Mouse (Mus musculus) liver, embryonic 12.5 days (tissue): ENCODE measurements at regions not wholly inside any gene's neighbourhood (a gene's known extent, or its start where the extent isn't known, plus 50 kb on each side); places are given as distances from the start of the nearest gene placed in this dataset.
A peak's percentile ranks its signal among the peaks of the same experiment; 100 is the strongest.

ENCODE experiments used
- ATAC-seq: fragments of 200-750 bp; cut with Nextera tagmentation; 2 replicates; pipeline ENCODE4 v1.8.0; 2017; ENCODE audit warnings: moderate number of reproducible peaks, mild to moderate bottlenecking, moderate library complexity
- H3K27ac ChIP-seq: fragments of 300-500 bp; sonication (generic); 2 replicates; pipeline ENCODE4 v1.5.1; 2016; ENCODE audit warnings: mild to moderate bottlenecking
- H3K27me3 ChIP-seq: fragments of 300-500 bp; sonication (generic); replicated peaks from 2 replicates; pipeline ENCODE4 v1.6.1; 2016; ENCODE audit warnings: mild to moderate bottlenecking, moderate library complexity
- H3K36me3 ChIP-seq: fragments of 300-500 bp; sonication (generic); 2 replicates; pipeline ENCODE4 v1.6.1; 2016; ENCODE audit warnings: mild to moderate bottlenecking, moderate library complexity
- H3K4me1 ChIP-seq: fragments of 300-500 bp; sonication (generic); 2 replicates; pipeline ENCODE4 v1.6.1; 2016
- H3K4me2 ChIP-seq: fragments of 300-500 bp; sonication (generic); 2 replicates; pipeline ENCODE4 v1.6.1; 2016; ENCODE audit warnings: mild to moderate bottlenecking, moderate library complexity
- H3K4me3 ChIP-seq: fragments of 300-500 bp; sonication (generic); 2 replicates; pipeline ENCODE4 v1.5.1; 2016; ENCODE audit warnings: mild to moderate bottlenecking, moderate library complexity
- H3K9ac ChIP-seq: fragments of 300-500 bp; sonication (generic); 2 replicates; pipeline ENCODE4 v1.6.1; 2016; ENCODE audit warnings: mild to moderate bottlenecking, moderate library complexity
- H3K9me3 ChIP-seq: fragments of 300-500 bp; sonication (generic); replicated peaks from 2 replicates; pipeline ENCODE4 v1.6.1; 2016; ENCODE audit warnings: mild to moderate bottlenecking, moderate library complexity
- WGBS: fragments of 180-500 bp; shearing (Covaris S2); methylation state at CpG from one replicate; pipeline ENCODE4 v1.1.7; 2016; ENCODE audit not compliant: insufficient replicate concordance; 5-methylcytosine and 5-hydroxymethylcytosine counted together

DNA sequence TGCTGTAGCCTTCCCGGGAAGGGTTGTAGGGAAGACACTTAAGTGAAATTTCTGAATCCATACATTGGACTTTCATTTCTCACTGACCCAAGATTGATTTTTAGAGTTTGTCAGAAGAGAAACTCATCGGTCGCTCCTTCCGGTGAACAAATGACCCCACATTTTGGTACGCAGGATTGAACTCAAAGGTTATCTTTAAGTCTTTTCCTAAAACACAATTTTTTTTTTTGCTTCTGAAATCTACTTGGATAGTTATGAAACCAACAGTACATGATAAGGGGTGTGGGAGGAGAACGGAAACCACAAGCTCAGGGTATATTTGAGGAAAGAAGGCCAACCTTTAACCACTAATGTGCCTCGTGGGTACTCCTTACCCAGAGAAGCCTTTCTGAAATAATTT is 324.3 kb upstream of the Nr2f2 start:
- H3K9ac ChIP-seq = no peak overlapping the region
- no peak for ATAC-seq
- H3K27me3 ChIP-seq = no peaks in the 10 kb centered on the region
- no peak overlapping the region for H3K27ac ChIP-seq
- H3K9me3 ChIP-seq = no peaks in the 10 kb centered on the region
- no peak overlapping the region for H3K4me2 ChIP-seq
- WGBS = 61% methylated on average over 7 of the region's 7 CpGs
- H3K4me3 ChIP-seq = no peak overlapping the region
- no peaks in the 10 kb centered on the region for H3K36me3 ChIP-seq
- H3K4me1 ChIP-seq = no peaks in the 10 kb centered on the region

DNA sequence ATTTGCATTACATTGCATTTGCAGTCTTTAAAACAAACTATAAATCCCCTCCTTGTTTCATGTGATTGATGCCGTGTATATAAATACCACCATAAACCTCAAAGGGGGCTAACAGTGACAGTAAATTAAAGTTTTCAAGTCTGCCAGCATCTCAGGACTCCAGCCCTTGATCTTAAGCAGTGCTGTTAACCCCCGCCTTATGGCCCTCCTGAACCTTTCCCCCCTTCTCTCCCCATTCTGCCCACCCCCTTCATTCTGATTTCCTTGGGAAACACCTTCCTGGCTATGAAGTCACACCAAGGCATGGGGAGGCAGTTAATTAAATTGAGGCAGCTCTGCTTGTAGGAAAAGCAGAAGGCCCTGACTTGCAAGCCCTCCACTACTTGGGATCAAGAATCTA is 302.5 kb upstream of the Nr2f2 start:
- H3K4me3 ChIP-seq = no peak overlapping the region
- H3K4me2 ChIP-seq = no peak overlapping the region
- H3K36me3 ChIP-seq = no peaks in the 10 kb centered on the region
- no peak for ATAC-seq
- H3K4me1 ChIP-seq = no peaks in the 10 kb centered on the region
- no peaks in the 10 kb centered on the region for H3K9me3 ChIP-seq
- no peaks in the 10 kb centered on the region for H3K27me3 ChIP-seq
- no peak overlapping the region for H3K9ac ChIP-seq
- 67% methylated on average over 2 of the region's 2 CpGs for WGBS
- H3K27ac ChIP-seq = no peak overlapping the region

DNA sequence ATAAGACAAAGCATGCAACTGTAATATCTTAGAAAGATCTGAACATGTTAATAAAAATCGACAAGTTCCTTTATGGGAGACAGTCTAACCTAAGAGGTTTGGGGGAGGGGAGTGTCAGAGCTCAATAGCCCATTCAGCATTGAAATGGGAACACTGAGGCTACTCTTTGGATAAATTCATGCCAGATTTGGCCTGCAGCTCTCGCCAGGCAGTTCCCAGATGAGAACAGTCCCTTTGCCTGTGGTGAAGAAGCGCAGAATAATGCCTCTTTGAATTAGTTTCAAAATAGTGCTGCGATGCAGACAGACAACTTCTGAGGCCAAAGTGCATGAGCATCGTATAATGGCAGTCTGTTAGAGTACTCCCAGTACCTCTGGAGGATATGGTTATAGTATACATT is 293.6 kb upstream of the Nr2f2 start:
- no peak overlapping the region for H3K4me2 ChIP-seq
- H3K27me3 ChIP-seq = no peaks in the 10 kb centered on the region
- H3K9me3 ChIP-seq = no peaks in the 10 kb centered on the region
- H3K36me3 ChIP-seq = no peaks in the 10 kb centered on the region
- ATAC-seq = no peak
- no peak overlapping the region for H3K9ac ChIP-seq
- H3K4me1 ChIP-seq = no peaks in the 10 kb centered on the region
- 68% methylated on average over 5 of the region's 5 CpGs for WGBS
- no peak overlapping the region for H3K4me3 ChIP-seq
- no peak overlapping the region for H3K27ac ChIP-seq

DNA sequence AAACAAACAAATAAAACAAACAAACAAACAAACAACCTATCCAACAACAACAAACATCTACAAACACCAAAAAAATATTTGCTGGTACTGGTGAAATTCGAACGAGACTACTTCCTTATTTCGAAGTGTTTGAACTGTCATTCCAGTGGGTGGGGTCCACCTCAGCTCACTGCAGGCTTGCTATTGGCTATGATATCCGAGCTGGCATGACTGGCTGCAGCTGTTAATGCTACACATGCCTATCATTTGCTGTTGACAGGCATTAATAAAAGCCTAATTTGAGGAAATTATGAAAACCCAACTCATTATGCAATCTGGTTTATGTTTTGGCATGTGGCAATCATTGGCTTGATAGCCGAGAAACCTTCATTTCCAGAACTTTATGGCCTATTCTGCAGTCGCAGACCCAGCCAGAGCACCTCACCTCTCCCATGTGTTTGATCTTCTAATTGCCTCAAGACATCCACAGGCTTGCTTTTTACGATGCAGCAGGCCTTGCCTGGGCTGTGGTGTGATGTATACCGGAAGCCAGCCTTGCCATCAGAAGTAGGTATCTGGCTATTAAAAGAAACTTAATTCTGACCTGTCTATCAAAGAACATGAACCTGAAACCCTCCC is 283.3 kb upstream of the Nr2f2 start:
- no peak overlapping the region for H3K9ac ChIP-seq
- H3K9me3 ChIP-seq = no peaks in the 10 kb centered on the region
- no peaks in the 10 kb centered on the region for H3K4me1 ChIP-seq
- ATAC-seq = no peak
- no peak overlapping the region for H3K4me2 ChIP-seq
- H3K27ac ChIP-seq = no peak overlapping the region
- 47% methylated on average over 8 of the region's 8 CpGs for WGBS
- no peaks in the 10 kb centered on the region for H3K36me3 ChIP-seq
- H3K27me3 ChIP-seq = no peaks in the 10 kb centered on the region
- H3K4me3 ChIP-seq = no peak overlapping the region

DNA sequence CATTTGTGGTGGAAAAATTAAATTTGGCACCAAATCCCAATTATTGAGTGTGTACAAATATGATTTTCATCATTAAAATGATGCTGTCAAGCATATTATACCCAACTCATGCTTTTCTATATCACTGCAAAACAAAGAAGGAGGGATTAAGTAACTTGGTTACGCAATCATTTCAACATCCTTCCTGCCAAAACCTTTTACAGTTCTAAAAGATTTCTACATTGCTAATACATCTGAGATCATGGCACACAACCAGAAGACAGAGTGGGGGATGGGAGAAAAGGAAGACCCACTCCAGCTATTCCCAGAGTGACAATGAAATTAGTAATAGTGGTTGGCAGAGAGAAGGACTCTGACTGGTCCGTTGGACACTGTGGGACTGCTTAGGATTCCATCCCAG is 280.3 kb upstream of the Nr2f2 start:
- WGBS = 69% methylated on average over 2 of the region's 2 CpGs
- H3K4me3 ChIP-seq = no peak overlapping the region
- no peak for ATAC-seq

DNA sequence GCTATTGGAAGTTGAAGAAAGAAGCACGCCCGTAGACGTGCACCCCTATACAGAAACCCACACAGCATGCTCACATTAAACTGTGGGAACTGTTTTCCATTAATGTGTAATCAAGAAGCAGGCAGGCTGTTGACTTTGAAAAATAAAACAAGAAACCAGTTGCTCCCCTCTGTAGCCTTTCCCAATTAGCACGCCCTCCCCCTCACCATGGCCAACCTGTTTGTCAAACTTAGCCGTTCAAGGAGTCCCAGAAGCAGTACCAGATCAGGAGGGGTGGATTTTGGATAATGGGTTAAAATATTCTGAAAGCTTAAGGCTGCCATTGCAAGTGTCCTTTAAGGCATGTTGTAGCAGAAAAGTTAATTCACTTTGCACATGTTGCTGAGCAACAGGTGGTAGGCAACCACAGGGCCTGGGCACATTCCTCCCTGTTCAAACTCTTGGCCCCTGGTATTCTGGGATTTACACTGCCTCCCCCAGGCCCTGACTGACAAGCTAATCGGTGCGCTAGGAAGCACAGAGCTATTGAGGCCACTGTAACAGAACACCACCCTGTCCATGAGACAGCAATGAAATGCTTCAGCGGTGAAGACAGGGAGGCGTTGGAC is 277.3 kb upstream of the Nr2f2 start:
- 45% methylated on average over 9 of the region's 9 CpGs for WGBS
- Histone ChIP-seq H3K9ac (no peak overlapping the region), H3K9me3 (no peaks in the 10 kb centered on the region), H3K36me3 (no peaks in the 10 kb centered on the region), H3K27ac (no peak overlapping the region), H3K4me1 (no peaks in the 10 kb centered on the region), H3K27me3 (no peaks in the 10 kb centered on the region), H3K4me2 (no peak overlapping the region), H3K4me3 (no peak overlapping the region)
- ATAC-seq = no peak

More for the DNA sequence above, 280.3 kb upstream of the Nr2f2 start:
- no peaks in the 10 kb centered on the region for H3K36me3 ChIP-seq
- no peak overlapping the region for H3K4me2 ChIP-seq
- H3K27me3 ChIP-seq = no peaks in the 10 kb centered on the region
- H3K27ac ChIP-seq = no peak overlapping the region
- no peak overlapping the region for H3K9ac ChIP-seq
- no peaks in the 10 kb centered on the region for H3K9me3 ChIP-seq
- H3K4me1 ChIP-seq = no peaks in the 10 kb centered on the region

DNA sequence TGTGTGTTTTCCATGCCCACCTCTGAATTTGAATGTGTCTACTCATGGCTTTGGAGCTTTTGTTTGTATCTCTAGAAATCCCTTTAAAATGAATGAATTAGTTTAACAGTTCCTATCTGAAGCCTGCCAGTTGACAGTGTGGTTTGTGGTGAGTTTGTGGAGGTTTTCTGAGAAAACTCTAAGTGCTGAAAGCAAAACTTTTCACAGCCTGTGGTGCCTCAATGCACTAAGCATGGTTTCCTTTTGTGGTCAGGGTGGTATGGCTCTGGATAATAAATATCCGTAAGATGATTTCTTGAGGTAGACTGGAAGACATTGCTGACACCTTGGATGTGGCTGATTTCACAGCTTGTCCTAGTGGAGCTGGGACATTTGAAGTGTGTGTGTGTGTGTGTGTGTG is 276.5 kb upstream of the Nr2f2 start:
- Histone ChIP-seq H3K27me3 (no peaks in the 10 kb centered on the region), H3K36me3 (no peaks in the 10 kb centered on the region), H3K4me1 (no peaks in the 10 kb centered on the region), H3K4me2 (no peak overlapping the region), H3K4me3 (no peak overlapping the region), H3K9me3 (no peaks in the 10 kb centered on the region), H3K27ac (no peak overlapping the region), H3K9ac (no peak overlapping the region)
- ATAC-seq = no peak
- WGBS = 21% methylated on average over 1 of the region's 1 CpGs

DNA sequence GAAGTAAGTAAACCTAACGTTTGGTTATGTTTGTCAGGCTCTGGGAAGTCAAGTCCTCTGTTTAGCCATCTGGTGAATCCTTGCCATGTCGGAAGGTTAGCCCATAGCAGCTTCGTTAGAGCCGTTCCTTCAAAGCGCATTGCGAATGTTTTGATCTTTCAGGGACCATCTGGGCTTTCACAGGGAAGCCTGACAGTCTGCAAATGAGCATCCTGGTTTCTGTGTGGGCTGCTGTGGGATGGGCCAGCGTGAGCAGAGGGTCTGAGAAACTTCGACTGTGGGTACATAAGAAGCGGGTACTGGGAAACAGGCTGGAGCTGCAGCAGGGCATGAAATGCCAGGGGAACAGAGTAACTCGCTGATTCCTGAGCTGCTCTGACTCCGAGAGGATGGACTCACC is 274.7 kb upstream of the Nr2f2 start:
- WGBS = 61% methylated on average over 11 of the region's 11 CpGs
- no peak overlapping the region for H3K27ac ChIP-seq
- H3K9ac ChIP-seq = no peak overlapping the region
- H3K27me3 ChIP-seq = no peaks in the 10 kb centered on the region
- no peaks in the 10 kb centered on the region for H3K4me1 ChIP-seq
- H3K36me3 ChIP-seq = no peaks in the 10 kb centered on the region
- no peak overlapping the region for H3K4me3 ChIP-seq
- H3K9me3 ChIP-seq = no peaks in the 10 kb centered on the region
- no peak for ATAC-seq
- H3K4me2 ChIP-seq = no peak overlapping the region

DNA sequence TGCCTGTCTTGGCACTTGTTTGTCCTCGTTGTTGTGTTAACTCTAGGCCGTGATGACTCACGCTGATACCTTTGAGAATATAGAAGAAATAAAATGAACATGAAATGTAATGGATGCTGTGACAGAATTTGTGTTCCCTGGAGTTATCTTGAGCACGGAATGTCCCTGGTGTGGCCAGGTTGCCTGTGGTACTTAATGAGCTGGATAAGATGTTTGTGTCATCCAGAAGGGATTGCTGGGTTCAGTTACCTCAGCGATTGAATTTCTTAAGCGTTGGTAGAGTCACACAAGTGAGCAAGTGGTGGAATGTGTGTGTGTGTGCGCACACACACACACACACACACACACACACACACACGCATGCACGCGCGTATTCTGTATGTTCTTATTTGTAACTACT is 274.0 kb upstream of the Nr2f2 start:
- no peaks in the 10 kb centered on the region for H3K36me3 ChIP-seq
- no peaks in the 10 kb centered on the region for H3K4me1 ChIP-seq
- no peaks in the 10 kb centered on the region for H3K27me3 ChIP-seq
- no peak overlapping the region for H3K9ac ChIP-seq
- H3K4me2 ChIP-seq = no peak overlapping the region
- H3K4me3 ChIP-seq = no peak overlapping the region
- no peak for ATAC-seq
- WGBS = 70% methylated on average over 11 of the region's 11 CpGs
- no peaks in the 10 kb centered on the region for H3K9me3 ChIP-seq
- H3K27ac ChIP-seq = no peak overlapping the region

DNA sequence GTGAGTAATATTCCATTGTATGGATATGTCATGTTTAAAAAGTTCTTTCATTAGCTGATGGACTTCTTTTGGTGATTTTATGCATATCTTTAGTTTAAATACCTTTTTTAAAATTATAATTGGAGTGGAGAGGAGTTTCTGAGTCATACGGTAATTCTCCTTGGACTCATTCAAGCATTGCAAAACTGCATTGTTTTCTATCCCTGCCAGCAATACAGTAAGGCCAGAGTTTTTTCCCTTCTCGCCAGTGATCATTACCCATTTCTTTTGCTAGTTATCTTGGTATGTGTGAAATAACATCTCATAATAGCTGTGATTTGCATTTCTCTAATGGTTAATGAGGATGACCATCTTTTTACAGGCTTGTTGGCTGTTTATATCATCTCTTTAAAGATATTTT is 271.6 kb upstream of the Nr2f2 start:
- Histone ChIP-seq H3K27ac (no peak overlapping the region), H3K4me3 (no peak overlapping the region), H3K36me3 (no peaks in the 10 kb centered on the region), H3K4me2 (no peak overlapping the region), H3K27me3 (no peaks in the 10 kb centered on the region), H3K9me3 (no peaks in the 10 kb centered on the region), H3K4me1 (no peaks in the 10 kb centered on the region), H3K9ac (no peak overlapping the region)
- no peak for ATAC-seq
- WGBS = 57% methylated on average over 2 of the region's 2 CpGs

DNA sequence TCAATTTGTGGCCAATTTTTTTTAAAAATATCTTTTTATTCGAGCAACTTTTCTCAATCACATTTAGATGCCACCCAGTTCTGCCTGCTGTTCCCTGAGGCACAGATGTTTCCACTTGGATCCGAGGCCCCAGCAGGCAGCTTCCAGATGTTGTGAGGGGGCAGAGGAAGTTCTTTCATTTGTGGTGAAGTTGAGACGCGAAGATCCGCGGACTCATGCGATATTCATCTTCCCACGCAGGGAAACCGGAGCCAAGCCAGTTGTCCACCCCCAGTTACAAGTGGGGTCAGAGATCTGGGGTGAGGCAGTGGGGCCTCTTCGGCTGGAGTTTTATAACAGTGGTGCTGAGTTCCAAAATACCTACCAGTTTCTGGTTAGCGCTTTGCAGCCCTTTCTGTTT is 267.5 kb upstream of the Nr2f2 start:
- ATAC-seq = no peak
- Histone ChIP-seq H3K4me3 (no peak overlapping the region), H3K27ac (no peak overlapping the region), H3K9ac (no peak overlapping the region), H3K4me1 (no peaks in the 10 kb centered on the region), H3K9me3 (no peaks in the 10 kb centered on the region), H3K27me3 (no peaks in the 10 kb centered on the region), H3K4me2 (no peak overlapping the region), H3K36me3 (no peaks in the 10 kb centered on the region)
- WGBS = 42% methylated on average over 11 of the region's 11 CpGs

DNA sequence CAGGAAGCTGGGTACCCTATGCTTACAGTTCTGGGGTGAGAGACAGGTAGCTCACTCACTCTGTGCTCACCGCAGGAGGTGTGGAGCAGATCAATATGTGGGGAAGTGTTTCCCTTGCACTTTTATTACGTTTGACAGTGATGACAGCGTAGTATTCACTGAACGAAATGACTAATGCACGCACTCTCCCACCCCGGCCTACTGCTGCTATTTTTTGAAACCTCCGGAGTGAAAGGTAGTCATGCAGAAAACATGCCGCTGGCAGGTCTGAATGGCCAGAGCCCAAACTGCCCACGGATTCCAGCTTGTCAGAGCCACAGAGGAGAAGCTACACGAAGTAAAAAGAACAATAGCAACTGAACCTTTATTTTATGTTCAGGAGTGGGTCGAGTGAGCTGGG is 267.0 kb upstream of the Nr2f2 start:
- Histone ChIP-seq H3K9ac (no peak overlapping the region), H3K9me3 (no peaks in the 10 kb centered on the region), H3K36me3 (no peaks in the 10 kb centered on the region), H3K4me2 (no peak overlapping the region), H3K27me3 (no peaks in the 10 kb centered on the region), H3K4me1 (no peaks in the 10 kb centered on the region), H3K4me3 (no peak overlapping the region), H3K27ac (no peak overlapping the region)
- ATAC-seq = no peak
- WGBS = 65% methylated on average over 11 of the region's 11 CpGs

DNA sequence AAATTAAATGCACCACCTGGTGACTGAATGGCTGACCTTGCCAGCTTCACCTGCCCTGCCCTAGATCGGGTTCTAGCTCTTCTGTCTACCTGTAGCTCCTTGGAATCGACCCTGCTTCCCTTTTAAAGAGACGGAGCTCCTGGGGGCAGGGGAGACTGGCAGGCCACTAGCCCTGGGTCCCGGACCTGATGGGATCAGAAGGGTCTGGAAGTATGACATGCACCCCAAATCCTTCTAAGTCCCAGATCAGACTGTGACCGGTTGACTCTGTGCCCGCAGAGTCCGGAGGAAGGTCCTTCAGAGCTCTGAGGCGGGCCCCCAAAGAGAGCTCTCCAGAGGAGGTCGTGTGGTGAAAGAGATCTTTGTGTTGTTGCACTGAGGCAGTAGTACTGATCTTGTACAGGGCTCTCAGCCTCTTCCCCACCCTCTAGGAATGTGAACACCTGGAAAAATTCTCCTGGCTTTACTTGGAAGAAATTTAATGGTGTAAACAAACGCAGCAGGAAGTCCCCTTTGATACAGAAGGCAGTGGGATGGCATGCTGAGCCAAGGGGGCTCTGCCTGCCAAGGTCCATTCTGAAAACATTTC is 259.2 kb upstream of the Nr2f2 start:
- Histone ChIP-seq H3K9me3 (no peaks in the 10 kb centered on the region), H3K27me3 (peaks cover 25% of the 10 kb centered on the region), H3K27ac (no peak overlapping the region), H3K9ac (no peak overlapping the region), H3K4me2 (peak overlapping the region; percentile 58), H3K36me3 (no peaks in the 10 kb centered on the region), H3K4me3 (no peak overlapping the region), H3K4me1 (peaks cover 22% of the 10 kb centered on the region)
- ATAC-seq = no peak
- 17% methylated on average over 10 of the region's 10 CpGs for WGBS
